Mouse (Mus musculus) liver, postnatal 0 days (tissue): ENCODE data around the gene Art5.

Experiments
- CTCF ChIP-seq: sonication (generic); IDR thresholded peaks from 2 replicates; pipeline ENCODE4 v1.5.1; 2016; ENCODE audit warnings: antibody characterized with exemption, low read depth
- EP300 ChIP-seq: IDR thresholded peaks from 2 replicates; pipeline ENCODE4 v1.6.1; 2016; ENCODE audit warnings: antibody characterized with exemption, low read depth, mild to moderate bottlenecking

DNA sequence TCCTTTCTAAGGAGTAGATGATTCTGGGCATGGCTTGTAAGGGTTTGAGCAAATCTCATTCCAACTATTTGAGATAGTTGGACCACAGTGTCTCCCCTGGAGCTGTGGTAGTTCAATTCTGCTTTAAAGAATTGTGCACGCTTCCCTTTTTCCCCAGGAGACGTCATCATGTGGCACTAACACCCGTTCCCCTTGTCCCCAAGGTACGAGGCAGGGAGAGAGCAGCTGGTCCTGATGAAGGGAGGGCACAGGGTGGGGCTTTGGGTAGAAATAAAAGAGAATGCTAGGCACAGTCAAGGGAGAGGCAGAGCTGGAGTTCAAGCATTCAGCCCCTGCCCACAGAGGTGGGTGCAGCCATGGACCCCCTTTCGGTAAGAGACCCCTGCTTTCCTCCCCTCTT is 26.5 kb downstream of the Art5 start, which contains the start of gene Trpc2:
- TF ChIP-seq CTCF (no peak), EP300 (no peak)
